Mouse (Mus musculus) adrenal gland, postnatal 10 days (tissue): ENCODE data around the gene Akap11. TPM values are rescaled to one million over a fixed set of nuclear protein-coding genes. Genes with fewer than 3 reads are reported as not detected.
A peak's percentile ranks its signal among the peaks of the same experiment; 100 is the strongest.

Source experiments
- DNase-seq: peaks from one replicate; pipeline ENCODE4 v3.0.0; 2021; ENCODE audit warnings: mixed read lengths
- total RNA-seq, 2 experiments: library from RNA; stranded (reverse); gene quantifications; 2 replicates each; pipeline ENCODE4 v1.2.3; 2021

Akap11 gene
- total RNA-seq, 2 experiments from 2014 or later = 38.8 to 41.2 TPM

DNA sequence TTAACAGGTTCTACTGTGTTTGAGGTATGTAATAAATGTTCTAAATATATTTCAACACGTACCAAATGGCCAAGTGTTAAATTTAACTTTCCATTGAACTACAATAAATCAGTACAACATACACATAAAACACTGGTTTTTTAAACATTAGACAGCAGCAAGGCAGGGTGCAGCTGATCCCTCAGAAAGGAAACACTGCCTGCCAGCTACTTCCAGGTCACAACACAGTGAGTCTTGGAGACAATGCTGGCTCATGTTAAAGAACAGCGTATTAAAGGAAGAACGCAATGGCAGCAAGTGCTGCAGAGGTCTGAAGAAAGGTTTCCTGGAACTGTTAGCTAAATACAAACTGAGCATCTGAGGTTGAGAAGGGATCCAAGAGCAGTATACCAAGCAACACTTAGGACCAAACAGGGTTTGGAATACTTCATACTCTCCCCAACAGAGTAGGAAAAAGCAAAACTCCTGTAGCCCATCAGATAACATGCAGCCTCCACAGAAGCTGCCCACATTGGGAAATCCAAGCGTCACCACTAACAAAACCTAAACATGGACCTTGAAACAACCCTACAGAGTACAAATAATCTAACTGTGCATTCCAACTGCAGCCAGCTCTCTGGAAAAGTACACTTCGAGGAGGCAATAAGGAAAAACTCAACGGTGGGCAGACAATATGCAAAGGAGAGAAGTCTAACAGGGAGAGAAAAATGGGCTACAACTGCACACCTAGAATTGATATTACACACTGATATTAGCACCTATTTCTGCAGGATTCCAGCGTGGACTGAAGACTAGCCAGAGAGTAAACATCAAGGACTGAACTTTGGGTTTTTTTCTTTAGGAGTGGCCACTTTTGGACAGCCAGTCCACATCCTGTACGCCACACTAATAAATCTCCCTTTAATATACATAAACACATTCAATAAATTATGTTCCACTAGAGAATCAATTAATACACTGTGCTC is 7.9 kb downstream of the Akap11 start:
- DNase-seq = no peak

DNA sequence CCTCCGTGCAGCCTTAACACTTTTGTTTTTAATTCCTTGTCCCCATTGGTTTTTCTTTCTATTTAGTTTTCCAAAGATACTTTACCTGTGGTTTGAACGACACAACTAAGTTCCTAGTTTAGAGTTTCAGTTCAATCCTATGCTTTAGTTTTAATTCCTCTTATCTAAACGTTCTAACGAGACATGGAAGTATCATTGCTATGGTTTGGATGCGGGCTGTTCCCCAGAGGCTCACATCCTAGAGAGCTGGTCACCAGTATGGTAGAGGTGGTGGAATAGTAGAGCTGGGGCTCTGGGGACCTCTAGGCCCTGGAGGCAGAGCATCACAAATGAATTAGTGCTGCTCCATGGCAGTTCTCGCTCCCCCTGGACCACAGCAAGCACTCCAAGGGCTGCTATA is 9.7 kb downstream of the Akap11 start:
- no peak for DNase-seq

DNA sequence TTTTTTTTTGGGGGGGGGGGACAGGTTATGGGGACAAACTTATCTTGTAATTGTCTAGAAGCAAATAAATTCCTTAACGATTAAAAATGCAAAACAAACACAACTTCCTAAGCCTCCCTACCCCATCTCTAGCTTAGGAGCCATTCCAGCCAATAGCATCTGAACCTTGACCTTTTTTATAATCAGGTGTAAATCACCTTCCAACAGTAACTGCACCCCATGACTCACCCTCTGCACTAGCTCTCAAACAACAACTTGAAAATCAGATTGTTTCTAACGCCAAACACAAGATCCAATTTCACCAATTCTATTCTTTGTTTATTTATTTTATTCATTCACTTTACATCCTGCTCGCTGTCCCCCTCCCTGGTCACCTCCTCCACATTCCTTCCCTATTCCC is 10.1 kb downstream of the Akap11 start:
- DNase-seq = no peak

DNA sequence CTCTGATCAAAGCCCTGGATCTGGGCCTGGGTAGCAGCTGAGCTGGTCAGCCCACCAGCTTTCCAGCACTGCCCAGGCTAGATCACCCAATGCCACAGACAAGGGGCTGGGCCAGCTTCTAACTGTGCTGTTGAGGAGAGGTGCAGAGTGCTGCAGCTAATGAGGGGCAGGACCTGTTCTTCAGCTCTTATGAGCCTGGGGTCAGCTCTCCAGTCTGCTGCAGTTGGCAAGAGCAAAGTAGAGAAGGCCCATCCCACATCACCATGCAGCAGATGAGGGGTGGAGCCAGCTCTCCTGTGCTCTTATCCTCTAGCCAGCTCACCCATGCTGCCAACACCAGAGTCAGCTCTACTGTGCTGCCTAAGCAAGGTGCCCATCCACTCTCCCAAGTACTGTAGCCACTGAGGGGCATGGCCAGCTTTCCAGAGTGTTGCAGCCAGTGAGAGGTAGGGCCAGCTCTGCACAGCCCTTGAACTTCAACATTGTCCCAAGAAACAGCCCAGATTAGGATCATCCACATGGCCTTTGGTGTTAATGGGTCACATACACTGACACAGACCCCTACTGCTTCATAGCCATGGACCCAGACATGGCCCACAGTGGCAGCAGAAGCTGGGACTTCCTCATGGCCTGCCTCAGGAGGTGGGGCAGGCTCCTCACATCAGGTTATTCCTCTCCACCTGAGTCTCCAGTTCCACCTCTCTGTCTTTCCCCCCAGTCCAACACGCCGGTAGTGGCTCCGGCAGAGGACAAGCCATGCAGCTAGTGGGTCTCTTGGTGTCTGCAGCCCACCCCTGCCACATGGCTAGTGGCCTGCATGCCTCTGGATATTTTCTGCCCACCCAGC is 10.8 kb downstream of the Akap11 start:
- DNase-seq = no peak

DNA sequence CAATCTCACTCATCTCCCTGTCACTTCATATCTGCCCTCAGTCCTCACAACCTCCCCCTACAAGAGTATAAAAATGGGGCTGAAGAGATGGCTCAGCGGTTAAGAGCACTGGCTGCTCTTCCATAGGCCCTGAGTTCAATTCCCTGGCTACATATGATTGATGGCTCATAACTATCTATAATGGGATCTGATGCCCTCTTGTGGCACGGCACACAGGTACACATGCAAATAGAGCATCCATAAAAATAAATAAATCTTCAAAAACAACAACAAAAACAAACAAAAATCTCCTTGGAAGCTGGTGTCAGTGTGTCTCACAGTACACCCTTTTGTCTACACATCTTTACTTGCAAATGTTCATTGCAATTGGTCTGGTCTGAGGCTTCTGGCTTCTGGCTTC is 11.5 kb downstream of the Akap11 start:
- no peak for DNase-seq

- DNase-seq = no peak
These were observed 25.9 kb downstream of the Akap11 start for GRCm38 (mm10) chr14:78510713-78511112.

GRCm38 (mm10) chr14:78509791-78510190 is 26.8 kb downstream of the Akap11 start:
- DNase-seq = peak; percentile 47

DNA sequence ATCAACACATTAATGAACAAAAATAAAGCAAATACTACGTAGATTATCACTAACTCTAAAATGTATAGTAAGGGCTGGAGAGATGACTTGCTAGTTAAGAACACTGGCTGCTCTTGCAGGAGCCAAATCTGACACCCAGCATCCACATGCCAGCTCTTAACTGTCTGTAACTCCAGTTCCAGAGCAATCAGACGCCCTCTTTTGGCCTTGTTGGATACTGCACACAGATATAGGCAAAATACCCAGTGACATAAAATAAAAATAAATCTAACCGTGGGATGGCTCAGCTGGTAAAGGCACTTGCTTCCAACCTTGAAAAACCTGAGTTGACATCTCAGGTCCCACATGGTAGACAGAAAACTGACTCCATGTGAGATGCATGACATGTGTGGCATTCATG is 36.0 kb downstream of the Akap11 start:
- no peak for DNase-seq

GRCm38 (mm10) chr14:78496691-78497090 is 39.9 kb downstream of the Akap11 start:
- no peak for DNase-seq

DNA sequence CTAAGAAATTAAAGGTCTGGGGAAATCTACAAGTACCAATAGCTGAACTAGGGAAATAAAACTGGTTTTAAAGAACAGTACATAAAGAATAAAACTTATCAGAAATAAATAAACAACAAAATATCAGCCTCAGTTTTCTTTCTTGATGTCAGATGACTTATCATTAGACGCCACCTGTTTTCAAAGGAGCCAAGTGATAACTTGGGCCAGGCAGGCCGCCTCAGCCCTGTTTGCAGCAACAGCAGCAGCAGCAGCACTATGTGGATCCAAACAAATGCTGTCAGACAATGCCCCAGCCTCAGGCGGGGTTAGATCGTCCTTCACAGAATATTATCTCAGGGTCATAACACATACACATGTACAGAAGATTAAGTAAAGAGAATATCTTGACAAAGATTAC is 41.4 kb downstream of the Akap11 start:
- no peak for DNase-seq

- no peak for DNase-seq
These were observed 44.0 kb downstream of the Akap11 start for GRCm38 (mm10) chr14:78492602-78493001.

GRCm38 (mm10) chr14:78491432-78491831 is 45.2 kb downstream of the Akap11 start:
- no peak for DNase-seq

DNA sequence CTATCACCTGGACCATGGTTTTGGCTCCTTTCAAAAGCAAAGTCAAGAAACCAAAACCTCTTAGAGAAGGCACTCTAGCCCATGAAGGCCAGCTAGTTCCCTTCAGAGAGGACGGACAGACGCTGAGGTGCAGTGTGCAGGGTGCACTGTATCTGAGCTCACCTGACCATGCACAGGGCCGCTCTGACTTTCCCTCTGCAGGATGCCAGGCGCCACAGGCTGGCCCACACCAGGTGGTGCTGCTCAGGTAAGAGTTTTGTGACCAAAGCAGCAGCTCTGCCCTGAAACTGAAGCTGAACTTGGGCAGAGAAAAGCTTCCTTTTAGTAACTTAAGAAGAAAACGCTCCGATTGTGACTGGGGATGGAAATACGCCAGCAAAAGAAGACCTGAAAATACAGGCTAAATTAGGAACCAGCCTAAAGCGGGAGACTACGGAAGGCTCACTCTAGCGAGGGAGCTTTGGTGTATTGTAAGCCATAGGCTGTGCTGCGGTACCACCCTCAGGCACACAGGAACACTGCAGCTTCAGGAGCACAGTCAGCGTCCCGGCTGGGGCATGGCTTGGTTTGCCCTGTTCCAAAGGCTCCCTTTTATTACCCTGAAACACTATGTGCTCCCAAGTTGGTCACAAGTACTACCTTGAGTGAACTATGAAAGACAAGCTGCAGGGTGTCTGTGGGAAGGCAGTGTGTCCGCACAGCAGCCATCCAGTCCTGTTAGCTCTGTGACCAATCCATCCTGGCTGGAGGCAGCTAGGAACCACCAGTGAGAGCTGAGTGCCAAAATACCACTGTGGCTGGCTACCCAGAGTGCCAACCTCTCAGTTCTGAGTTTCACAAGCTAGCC is 54.0 kb downstream of the Akap11 start:
- peak; percentile 62 for DNase-seq

DNA sequence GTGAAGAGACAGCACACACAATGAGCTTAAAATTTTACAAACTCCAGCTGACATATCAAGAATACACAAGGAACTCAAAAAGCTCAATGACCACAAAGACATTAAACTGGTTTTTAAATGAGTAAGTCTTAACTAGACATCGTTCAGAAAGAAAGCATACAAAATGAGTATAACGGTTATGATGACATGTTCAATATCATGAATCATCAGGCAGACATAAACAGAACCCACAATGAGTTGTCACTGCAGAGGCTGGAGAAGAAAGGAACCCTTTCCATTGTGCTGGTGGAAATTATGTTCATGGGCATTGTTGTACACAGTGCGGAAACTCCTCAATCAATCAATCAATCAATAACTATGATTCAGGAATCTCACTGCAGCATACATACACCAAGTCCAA is 62.5 kb downstream of the Akap11 start:
- no peak for DNase-seq

- DNase-seq = no peak
These were observed 65.9 kb downstream of the Akap11 start for GRCm38 (mm10) chr14:78470714-78471113.

DNA sequence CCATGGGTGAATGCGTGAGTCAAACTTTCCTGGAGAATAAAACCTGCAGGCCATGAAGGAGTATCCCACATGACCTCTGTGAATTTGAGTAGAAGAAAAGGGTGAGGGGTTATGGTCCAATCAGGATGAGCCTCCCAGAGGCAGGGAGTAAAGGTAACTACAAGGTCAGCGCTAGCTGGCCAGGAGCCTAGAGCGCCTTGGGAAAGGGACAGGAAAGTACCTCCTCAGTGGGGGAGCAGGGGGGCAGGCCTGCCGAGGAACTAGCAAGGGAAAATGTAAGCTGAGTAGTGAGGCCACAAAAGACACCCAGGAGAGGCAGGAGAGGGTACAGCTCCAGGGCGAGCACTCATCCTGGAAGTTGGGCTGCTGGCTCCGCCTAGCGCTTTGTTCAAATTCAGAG is 67.6 kb downstream of the Akap11 start:
- DNase-seq = no peak

DNA sequence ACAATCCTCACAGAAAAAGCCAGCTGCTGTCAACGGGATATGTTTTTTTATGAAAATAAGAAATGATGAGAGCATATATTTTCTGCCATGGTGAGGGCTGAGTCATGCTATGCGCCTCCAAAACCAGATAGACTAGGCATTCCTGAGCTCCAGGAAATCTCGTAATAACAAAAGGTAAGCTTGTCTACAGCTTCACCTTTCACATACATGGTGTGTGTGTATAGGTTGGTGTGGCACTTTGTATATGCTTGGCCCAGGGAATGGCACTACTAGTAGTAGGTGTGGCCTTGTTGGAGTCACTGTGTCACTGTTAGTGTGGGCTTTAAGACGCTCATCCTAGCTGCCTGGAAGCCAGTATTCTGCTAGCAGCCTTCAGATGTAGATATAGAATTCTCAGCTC is 68.6 kb downstream of the Akap11 start:
- DNase-seq = no peak

GRCm38 (mm10) chr14:78464353-78464752 is 72.3 kb downstream of the Akap11 start:
- DNase-seq = no peak

GRCm38 (mm10) chr14:78459121-78459520 is 77.5 kb downstream of the Akap11 start:
- no peak for DNase-seq

- DNase-seq = no peak
These were observed 77.9 kb downstream of the Akap11 start for GRCm38 (mm10) chr14:78458705-78459104.

DNA sequence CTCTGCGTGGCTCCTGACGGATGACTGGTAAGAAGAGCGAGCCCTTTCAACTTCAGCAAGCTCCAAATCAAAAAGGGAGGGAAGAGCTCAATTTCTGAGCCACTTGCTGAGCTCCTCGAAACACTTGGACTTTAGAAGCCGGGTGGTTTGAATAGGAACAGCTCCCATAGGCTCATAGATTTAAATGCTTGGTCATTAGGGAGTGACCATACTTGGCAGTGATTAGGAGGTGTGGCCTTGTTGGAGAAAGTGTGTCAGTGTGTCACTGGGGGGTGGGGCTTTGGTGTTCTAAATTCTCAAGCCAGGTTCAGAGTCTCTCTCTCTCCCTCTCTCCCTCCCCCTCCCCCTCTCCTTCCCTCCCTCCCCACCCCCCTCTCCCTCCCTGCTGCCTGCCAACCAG is 81.6 kb downstream of the Akap11 start:
- no peak for DNase-seq

DNA sequence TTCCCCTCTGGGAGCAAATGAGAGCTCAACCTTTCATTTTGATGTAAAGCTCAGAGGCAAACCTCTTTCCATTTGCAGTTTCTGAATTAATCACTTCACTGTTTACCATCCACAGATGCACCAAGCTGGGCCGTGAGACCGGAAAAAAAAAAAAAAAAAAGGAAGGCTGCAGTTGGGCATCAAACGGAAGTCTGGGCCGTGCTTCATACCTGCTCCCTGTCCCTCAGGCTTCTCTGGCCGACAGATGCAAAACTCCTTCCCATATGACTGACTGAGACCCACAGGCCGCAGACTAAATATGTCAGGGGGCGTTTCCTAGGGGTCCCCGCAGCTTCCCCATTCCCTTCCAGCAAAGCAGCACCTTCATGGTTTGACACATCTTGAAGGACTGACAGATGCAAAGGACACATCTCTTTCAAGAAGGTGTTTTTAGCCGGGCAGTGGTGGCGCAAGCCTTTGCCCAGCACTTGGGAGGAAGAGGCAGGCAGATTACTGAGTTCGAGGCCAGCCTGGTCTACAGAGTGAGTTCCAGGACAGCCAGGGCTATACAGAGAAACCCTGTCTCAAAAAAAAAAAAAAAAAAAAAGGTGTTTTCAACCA is 87.7 kb downstream of the Akap11 start:
- no peak for DNase-seq
